In the genomic region with DNA sequence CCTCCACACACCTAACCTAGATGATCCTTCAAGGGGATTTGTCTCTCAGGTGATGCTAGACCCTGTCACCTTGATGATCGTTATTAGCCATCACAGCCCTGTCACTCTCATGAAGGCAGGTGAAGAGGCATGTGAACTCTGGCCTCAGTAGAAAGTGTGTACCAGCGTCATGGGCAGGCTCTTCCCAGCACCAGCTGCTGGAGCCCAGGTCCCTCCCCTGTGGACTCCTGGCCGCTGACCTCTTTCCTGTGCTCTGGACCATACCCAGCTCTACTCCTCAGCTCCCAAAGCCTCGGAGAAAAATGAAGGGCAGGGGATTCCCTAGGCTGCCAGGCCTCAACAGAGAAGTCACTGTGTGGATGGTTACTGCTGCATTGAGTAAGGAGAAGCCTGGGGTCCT, we compare ENCODE assay signal across 23 mouse cellular contexts.
DNase-seq lines count a peak whose midpoint lies in the region; ATAC-seq and TF ChIP-seq lines count a peak whose summit lies in the region.
"Had no signal": no experiment of that assay in that cellular context is flagged by ENCODE, and none has a peak within 500 bp of the region (broad histone marks: within the 10 kb centered on the region; RNA-seq: fewer than 3 reads in every experiment).

No protein-coding gene starts in this region.

- H3K27ac ChIP-seq in liver, adult 2 months (replicated peaks; ENCODE audit: insufficient read depth, low read depth, low read length): no peak overlapping the region
- no peak overlapping the region for H3K27ac ChIP-seq in liver, embryonic 11.5 days (ENCODE audit: low read depth, low read length)
- no peak overlapping the region for H3K27ac ChIP-seq in intestine, embryonic 16.5 days (ENCODE audit: low read length)
- H3K27ac ChIP-seq: forebrain, embryonic 12.5 days; heart, embryonic 10.5 days; heart, embryonic 15.5 days; hindbrain, embryonic 13.5 days had no signal

- no peak overlapping the region for H3K4me2 ChIP-seq in liver, embryonic 11.5 days
- no peak overlapping the region for H3K4me2 ChIP-seq in intestine, embryonic 16.5 days (ENCODE audit: low read depth, low read length)
- H3K4me2 ChIP-seq: forebrain, embryonic 12.5 days; heart, embryonic 15.5 days; hindbrain, embryonic 13.5 days had no signal

- H3K36me3 ChIP-seq in liver, adult 2 months (ENCODE audit: control insufficient read depth, insufficient read depth, low read length): no peaks in the 10 kb centered on the region
- H3K36me3 ChIP-seq in liver, embryonic 11.5 days (ENCODE audit: control insufficient read depth, insufficient read depth, low read length): no peaks in the 10 kb centered on the region
- H3K36me3 ChIP-seq in intestine, embryonic 16.5 days (ENCODE audit: control insufficient read depth, insufficient read depth, low read length): no peaks in the 10 kb centered on the region
- H3K36me3 ChIP-seq: forebrain, embryonic 12.5 days; G1E; heart, embryonic 15.5 days; hindbrain, embryonic 13.5 days had no signal

- H3K9me3 ChIP-seq in liver, embryonic 11.5 days (ENCODE audit: control insufficient read depth, low read length): no peaks in the 10 kb centered on the region
- H3K9me3 ChIP-seq in intestine, embryonic 16.5 days (ENCODE audit: control insufficient read depth, low read length): no peaks in the 10 kb centered on the region
- H3K9me3 ChIP-seq: forebrain, embryonic 12.5 days; heart, embryonic 15.5 days; hindbrain, embryonic 13.5 days had no signal

- peak; percentile 27 for DNase-seq in kidney, adult 11 months
- DNase-seq in kidney, adult 18-20 months: no peak
- DNase-seq in liver, adult 2 months (ENCODE audit: extremely low read depth, low read depth, low spot score): peak; percentile 55
- no peak for DNase-seq in liver, embryonic 11.5 days (ENCODE audit: low spot score)
- DNase-seq in kidney, postnatal 14 days: peak; percentile 29
- DNase-seq in adrenal gland, postnatal 36 days: no peak
- no peak for DNase-seq in spleen, adult 18-20 months
- DNase-seq: adrenal gland, postnatal 10 days; B cell, adult 2 months; cerebellum, adult 18-20 months; cerebellum, adult 9-11 months; cerebellum, postnatal 36 days; gastrocnemius, postnatal 10 days; heart, adult 18-20 months; heart, postnatal 14 days had no signal

- H3K4me3 ChIP-seq in liver, adult 2 months (ENCODE audit: insufficient read depth, low read depth, low read length): no peak overlapping the region
- no peak overlapping the region for H3K4me3 ChIP-seq in liver, embryonic 11.5 days (ENCODE audit: low read depth, low read length)
- no peak overlapping the region for H3K4me3 ChIP-seq in intestine, embryonic 16.5 days (ENCODE audit: low read length)
- H3K4me3 ChIP-seq: forebrain, embryonic 12.5 days; heart, embryonic 10.5 days; heart, embryonic 15.5 days; hindbrain, embryonic 13.5 days had no signal

- H3K27me3 ChIP-seq in liver, adult 2 months (ENCODE audit: control insufficient read depth, insufficient read depth, low read length): no peaks in the 10 kb centered on the region
- H3K27me3 ChIP-seq in liver, embryonic 11.5 days (replicated peaks; ENCODE audit: control insufficient read depth, insufficient read depth, low read length): no peaks in the 10 kb centered on the region; the same call in 1 of the 2 replicates
- H3K27me3 ChIP-seq in intestine, embryonic 16.5 days (replicated peaks; ENCODE audit: control insufficient read depth, insufficient read depth, low read length): no peaks in the 10 kb centered on the region
- H3K27me3 ChIP-seq: heart, embryonic 15.5 days had no signal

- no peaks in the 10 kb centered on the region for H3K4me1 ChIP-seq in liver, adult 2 months (ENCODE audit: control insufficient read depth, insufficient read depth, low read length)
- H3K4me1 ChIP-seq in liver, embryonic 11.5 days (replicated peaks; ENCODE audit: control insufficient read depth, insufficient read depth, low read length): no peaks in the 10 kb centered on the region; the same call in 1 of the 2 replicates
- no peaks in the 10 kb centered on the region for H3K4me1 ChIP-seq in intestine, embryonic 16.5 days (ENCODE audit: control insufficient read depth, insufficient read depth, low read length)

- no peak for TF ChIP-seq CTCF in liver, adult 2 months (IDR thresholded peaks at IDR 0.05; ENCODE audit: low read depth, low read length)

- ATAC-seq in liver, embryonic 11.5 days (replicated peaks; ENCODE audit: low FRiP score): no peak
- ATAC-seq in intestine, embryonic 16.5 days: no peak
- ATAC-seq: CD4-positive, CD25-positive, alpha-beta regulatory T cell, adult 4 months; forebrain, embryonic 16.5 days had no signal

- no peaks in the 10 kb centered on the region for H3K79me2 ChIP-seq in liver, adult 2 months (ENCODE audit: control insufficient read depth, insufficient read depth, low read length)

- TF ChIP-seq POLR2A in liver, adult 2 months (IDR thresholded peaks at IDR 0.05; ENCODE audit: extremely low read depth, insufficient read depth, low read length): no peak

- WGBS in liver, adult 2 months: 36% methylated on average over 4 of the region's 4 CpGs
- WGBS in liver, embryonic 11.5 days: 82% methylated on average over 4 of the region's 4 CpGs
- 88% methylated on average over 4 of the region's 4 CpGs for WGBS in intestine, embryonic 16.5 days

- no peak overlapping the region for H3K9ac ChIP-seq in liver, adult 2 months (ENCODE audit: low read depth, low read length)
- no peak overlapping the region for H3K9ac ChIP-seq in liver, embryonic 11.5 days (ENCODE audit: low read depth, low read length)
- H3K9ac ChIP-seq in intestine, embryonic 16.5 days (ENCODE audit: low read depth, low read length): no peak overlapping the region
- H3K9ac ChIP-seq: forebrain, embryonic 12.5 days; heart, embryonic 15.5 days; hindbrain, embryonic 13.5 days had no signal

Comparison
In these comparisons a context has a peak if more than half of its experiments do, and no peak if none do; other contexts are left out.
1. DNase-seq: peak in kidney, adult 11 months (single experiment), liver, adult 2 months (single experiment) and kidney, postnatal 14 days (single experiment); none in kidney, adult 18-20 months (single experiment), liver, embryonic 11.5 days (single experiment), adrenal gland, postnatal 36 days (0 of 2) and spleen, adult 18-20 months (0 of 2).